Mouse (Mus musculus) natural killer cell, adult 2 months (primary cell): ENCODE results near the gene Bola1.

Experiments used
- DNase-seq, 2 experiments: peaks; one replicate each; pipeline ENCODE4 v3.0.0; 2022; ENCODE audit warnings: low spot score in 2 of 2

Bola1 gene

GRCm38 (mm10) chr3:96155501-96155900 is 64.0 kb downstream of the Bola1 start:
- DNase-seq: no peak

DNA sequence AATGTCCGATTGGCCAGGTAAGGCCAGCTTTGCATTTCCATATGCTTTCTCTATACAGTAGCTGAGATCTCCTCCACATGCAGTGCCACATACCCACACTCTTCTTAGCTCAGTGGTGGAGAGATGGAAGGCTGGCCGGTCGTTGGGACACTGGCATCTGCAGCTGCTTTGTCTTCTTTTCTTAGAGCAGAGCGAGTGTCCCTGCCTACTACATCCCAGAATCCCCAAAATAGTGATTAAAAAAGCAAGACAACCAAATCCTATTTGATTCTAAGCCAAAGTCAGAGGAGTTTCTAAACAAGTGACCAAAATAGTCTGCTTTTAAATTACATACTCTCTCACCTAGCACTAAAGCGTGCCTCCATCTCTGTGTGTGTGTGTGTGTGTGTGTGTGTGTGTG is 66.9 kb downstream of the Bola1 start:
- no peak for DNase-seq

DNA sequence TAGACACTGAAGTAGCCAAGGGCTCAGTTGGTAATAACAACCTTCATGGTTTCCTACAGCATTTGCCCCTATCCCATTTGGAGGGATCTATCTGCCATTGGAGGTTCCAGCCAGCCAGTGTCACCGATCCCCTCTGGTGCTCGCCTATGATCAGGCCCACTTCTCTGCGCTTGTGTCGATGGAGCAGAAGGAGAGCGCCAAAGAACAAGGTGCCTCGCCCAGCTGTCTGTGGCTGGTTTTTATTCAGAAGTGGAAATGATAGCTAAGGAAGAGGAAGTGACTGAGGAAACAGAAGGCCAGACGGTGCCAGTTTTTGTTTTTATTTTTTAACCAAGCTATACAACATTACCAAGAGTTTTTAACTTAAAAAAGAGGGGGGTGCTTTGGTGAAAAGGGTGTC is 67.7 kb downstream of the Bola1 start:
- DNase-seq: no peak

DNA sequence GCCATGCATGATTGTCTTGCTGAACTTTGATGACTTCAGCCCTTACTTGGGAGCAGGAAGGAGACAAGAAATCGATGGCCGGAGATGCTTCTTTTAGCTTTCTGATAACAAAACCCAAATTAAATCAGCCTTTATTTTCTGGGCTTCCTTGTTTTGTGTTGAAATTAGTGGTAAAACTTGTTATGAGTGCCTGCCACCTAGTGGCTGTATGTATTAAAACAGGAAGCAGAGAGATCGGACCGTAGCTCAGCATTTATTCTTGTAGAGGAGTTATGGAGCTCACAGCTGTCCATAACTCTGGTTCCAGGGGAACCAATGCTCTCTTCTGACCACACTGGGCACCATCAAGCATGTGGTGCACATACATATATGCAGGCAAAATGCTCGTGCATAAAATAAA is 71.6 kb downstream of the Bola1 start:
- DNase-seq: peak; percentile 47 to 61
